Mouse (Mus musculus) cerebellum, adult (tissue): ENCODE measurements around the gene Gm10226.
"Not testable (repeated sequence)": the region's sequence is repeated elsewhere in the genome, so short reads cannot be mapped to it uniquely, and the experiment has no call there.

ENCODE experiments used
- ATAC-seq: cut with Nextera tagmentation; 2 replicates; pipeline ENCODE4 v1.9.2; 2017; ENCODE audit warnings: mild to moderate bottlenecking, moderate library complexity, mixed read lengths; ENCODE audit not compliant: insufficient number of reproducible peaks, low FRiP score, low TSS enrichment

Gene Gm10226

GRCm38 (mm10) chr17:21691560-21691959 lies at the start of gene Gm10226:
Gene Gm10226, plus strand, starts transcription at chr17:21691860.
- ATAC-seq, result no peak

GRCm38 (mm10) chr17:21648791-21649190 lies 42.9 kb upstream of the Gm10226 start:
- no peak for ATAC-seq

DNA sequence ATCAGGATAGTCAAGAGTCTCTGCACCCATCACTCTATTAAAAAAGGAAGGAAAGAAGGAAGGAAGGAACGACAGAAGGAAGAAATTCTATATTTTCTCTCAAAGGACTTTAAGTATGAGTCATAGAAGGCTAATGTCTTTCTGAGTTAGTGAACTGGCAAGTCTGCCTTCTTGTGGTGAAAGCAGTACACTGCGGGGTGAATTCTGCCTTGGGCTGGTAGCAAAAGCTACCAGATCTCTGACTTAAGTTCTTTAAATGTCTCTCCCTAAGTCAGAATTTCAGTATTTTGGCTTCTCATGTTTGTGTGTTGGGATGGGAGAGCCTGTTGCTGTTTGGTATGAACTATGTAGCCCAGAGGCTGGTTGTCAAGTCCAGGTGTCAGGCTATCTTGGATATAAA lies 41.7 kb upstream of the Gm10226 start:
- 0 out of 2 replicates have a peak, but pooled peaks have one; percentile 6 for ATAC-seq

DNA sequence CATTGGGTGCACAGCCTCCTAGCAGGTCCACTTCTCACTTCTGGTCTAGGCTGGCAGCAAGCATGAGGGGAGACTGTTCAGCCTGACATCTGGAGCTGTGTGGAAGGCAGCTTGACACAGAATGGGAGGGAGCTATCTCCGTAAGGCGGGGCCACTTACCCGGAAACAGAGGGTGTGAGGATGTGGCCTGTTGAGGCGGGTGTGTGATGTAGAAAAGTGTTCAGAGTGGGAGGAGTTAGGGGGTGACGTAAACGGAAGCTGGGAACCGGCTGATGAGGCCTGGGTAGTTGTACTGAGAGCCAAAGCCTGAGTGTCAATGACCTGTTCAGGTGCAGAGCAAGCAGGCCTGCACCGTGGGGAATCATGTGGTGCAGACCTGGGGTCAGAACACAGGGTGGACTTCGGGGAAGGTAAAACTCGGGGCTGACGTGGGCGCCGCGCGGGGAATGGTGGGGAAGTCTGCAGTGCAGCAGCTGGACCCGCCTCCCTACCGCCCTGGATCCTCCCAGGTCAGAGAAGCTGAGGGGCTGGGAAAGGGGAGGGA lies 41.2 kb upstream of the Gm10226 start, which contains the start of gene Zfp983:
Zfp983 (plus strand) TSS at position 261 of the 544 bp plus-strand sequence.
- ATAC-seq, result peak; percentile 95

DNA sequence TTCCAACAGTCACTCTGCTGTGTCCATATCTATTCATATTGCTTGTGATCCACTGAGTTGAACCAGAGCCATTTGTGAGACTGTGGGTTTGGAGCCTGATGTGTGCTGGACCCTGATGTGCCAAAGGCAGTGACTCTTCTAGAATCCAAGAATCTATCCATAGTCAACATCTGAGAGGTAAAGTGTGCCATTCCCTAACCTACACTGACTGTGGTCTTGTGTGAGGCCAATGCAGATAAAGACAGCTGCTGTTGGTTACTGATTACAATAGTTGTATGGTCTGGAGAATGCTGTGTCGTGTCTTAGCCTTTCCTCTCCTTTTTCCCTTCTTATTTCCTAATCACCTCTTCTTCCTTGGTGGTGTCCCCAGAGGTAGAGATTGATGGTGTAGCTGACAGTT lies 12.8 kb upstream of the Gm10226 start:
- ATAC-seq, result not testable (repeated sequence)

DNA sequence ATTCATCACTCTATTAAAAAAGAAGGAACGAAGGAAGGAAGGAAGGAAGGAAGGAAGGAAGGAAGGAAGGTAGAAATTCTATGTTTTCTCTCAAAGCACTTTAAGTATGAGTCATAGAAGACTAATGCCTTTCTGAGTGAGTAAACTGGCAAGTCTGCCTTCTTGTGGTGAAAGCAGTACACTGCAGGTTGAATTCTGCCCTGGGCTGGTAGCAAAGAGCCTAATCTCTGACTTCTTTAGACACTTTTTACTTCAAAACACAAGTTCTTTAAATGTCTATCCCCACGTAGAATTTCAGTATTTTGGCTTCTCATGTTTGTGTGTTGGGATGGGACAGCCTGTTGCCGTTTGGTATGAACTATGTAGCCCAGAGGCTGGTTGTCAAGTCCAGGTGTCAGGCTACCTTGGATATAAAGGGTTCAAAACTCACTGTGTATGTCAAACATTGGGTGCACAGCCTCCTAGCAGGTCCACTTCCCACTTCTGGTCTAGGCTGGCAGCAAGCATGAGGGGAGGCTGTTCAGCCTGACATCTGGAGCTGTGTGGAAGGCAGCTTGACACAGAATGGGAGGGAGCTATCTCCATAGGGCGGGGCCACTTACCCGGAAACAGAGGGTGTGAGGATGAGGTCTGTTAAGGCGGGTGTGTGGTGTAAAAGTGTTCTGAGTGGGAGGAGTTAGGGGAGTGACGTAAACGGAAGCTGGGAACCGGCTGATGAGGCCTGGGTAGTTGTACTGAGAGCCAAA lies 12.2 kb upstream of the Gm10226 start:
- peak; percentile 96 for ATAC-seq

- peak; percentile 80 for ATAC-seq
These were observed 11.7 kb upstream of the Gm10226 start for GRCm38 (mm10) chr17:21680019-21680376.

- ATAC-seq, result no peak
These were observed 1.7 kb downstream of the Gm10226 start for GRCm38 (mm10) chr17:21693342-21693741.

GRCm38 (mm10) chr17:21696073-21696472 lies 4.4 kb downstream of the Gm10226 start:
- no peak for ATAC-seq

DNA sequence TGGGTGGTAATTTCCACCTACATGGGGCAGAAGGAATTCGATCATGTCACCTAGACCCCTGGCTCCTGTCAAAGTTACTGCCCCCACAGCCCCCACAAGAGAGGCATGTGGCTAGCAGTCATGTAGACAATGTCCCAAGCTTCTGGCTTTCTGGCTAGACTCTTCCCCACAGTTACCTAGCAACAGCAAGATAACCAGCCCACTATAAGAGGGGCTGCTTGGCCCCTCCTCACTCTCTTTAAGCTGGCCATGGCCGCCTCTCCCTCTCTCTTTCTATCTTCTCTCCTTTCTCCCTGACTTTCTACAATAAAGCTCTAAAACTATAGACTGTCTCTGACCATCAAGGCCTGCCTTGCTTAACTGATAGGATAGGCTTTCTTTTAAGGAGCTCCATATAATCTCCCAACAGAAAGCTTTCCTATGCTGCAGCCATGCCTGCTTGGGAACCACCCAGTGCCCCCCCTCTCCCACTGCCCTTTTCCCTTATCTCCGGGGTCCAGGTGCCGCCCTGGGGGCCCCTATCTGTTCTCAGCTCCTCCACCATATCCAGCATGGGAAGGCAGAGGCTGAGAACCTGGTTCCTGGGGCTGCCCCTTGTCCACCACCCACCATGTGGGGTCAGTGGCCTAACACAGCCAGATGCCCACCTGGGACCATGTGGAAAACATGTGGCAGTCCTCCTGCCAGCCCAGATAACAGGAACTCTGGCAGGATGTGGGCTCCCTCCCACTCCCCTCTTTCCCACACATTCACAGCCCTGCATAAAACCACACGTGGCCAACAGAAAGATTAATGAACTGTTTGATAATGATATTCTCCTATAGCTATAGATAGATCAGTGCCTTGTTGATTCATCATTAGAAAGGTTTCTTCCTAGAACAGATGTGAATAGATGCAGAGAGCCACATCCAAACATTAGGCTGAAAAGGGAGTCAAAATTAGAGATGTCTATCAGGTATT lies 10.9 kb downstream of the Gm10226 start:
- ATAC-seq, result no peak

DNA sequence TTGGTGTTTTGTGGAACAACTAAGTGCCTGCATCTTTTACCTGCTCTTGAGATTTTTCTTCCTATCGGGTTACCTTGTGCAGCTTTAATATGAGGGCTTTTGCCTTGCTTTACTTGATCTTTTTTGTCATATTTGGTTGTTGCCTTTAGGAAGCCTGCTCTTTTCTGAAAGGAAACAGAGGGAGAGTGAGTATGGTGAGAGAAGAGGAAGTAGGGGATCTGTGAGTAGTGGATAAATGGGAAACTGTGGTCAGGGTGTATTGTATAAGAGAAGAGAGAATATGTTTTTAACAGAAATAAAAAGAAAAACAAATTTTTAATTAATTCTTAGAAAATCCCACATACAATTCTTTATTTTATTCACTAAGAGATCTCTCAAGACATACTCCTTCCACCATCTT lies 11.8 kb downstream of the Gm10226 start:
- ATAC-seq, result no peak

DNA sequence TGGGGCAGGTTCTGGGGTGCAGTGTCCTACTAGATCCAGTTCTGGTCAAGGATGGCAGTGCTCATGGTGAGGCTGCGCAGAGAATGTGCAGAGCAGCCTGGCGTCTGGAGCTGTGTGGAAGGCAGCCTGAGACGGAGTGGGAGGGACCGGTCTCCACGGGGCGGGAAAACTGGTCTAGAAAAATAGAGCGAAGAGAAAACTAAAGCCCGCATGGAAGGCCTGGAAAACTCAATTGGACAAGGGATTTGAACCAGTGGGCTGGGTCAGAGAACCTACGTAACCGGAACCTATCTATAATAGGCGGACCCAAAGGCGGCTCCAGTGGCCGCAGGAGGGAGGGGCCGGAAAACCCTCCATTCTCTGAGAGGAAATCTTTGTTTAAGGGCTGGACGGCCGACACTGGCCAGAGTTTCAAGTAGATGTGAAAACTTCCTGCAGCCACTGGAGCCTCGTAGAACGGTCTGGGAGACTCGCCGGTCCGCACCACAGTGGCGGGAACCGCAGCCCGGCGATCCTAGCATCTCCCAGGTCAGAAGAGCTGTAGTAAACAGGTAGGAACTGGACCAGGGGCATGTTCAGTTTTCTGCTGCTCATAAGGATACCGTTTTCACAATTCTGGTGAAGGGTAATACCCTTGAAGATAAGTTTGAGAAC lies 15.8 kb downstream of the Gm10226 start, which contains the start of gene Zfp760:
Zfp760 (plus strand) TSS at position 399 of the 654 bp plus-strand sequence.
- ATAC-seq, result peak; percentile 99

DNA sequence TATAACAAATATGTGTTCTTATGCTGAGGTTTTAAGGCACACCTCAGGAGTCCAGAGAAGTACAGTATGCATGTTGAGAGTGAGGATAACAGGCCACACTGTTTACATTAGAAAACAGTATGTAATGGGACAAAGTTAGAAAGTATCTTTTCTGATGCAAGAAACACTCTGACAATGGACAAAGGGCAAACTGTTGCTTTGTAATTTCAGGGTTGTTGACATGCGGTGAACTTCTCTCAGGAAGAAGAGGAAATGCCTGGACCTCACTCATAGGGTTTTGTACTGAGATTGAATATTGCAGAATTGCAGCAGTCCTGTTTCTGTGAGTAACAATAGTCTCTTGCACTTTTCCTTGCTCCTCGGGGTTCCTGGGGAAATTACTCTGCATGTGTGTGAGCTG lies 16.7 kb downstream of the Gm10226 start:
- ATAC-seq, result no peak

DNA sequence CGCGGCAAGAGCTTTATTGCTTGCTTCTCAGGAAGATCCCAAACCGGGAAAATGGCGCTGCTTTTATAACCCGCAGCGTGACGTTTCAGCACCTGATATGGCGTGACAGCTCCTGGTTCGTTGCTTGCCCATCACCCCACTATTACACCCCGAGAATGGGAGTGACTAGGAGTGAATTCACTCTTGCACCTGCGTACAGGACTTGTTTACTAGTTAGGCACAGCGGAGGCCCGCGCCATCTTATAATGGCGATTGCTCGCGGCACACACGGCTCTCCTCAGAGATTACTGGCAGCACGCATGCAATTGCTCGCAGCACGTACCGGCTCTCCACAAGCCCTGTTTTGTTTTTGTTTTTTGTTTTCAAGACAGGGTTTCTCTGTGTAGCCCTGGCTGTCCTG lies 38.8 kb downstream of the Gm10226 start, which contains the start of gene Zfp229:
Zfp229 (plus strand) TSS at position 301 of the 400 bp plus-strand sequence.
- not testable (repeated sequence) for ATAC-seq

- no peak for ATAC-seq
These were observed 41.4 kb downstream of the Gm10226 start for GRCm38 (mm10) chr17:21733049-21733448.

- peak; percentile 92 for ATAC-seq
These were observed 41.9 kb downstream of the Gm10226 start for GRCm38 (mm10) chr17:21733529-21734031.
